Mouse (Mus musculus) bone marrow, adult 2 months (tissue): ENCODE measurements at regions not wholly inside any gene's neighbourhood (a gene's known extent, or its start where the extent isn't known, plus 50 kb on each side); places are given as distances from the start of the nearest gene placed in this dataset.

Experiments used
- CTCF ChIP-seq: fragments of 200-500 bp; IDR thresholded peaks from 2 replicates; pipeline ENCODE4 v1.5.1; 2011; ENCODE audit warnings: low read length, control low read depth; ENCODE audit not compliant: control insufficient read depth, insufficient read depth
- POLR2A ChIP-seq: fragments of 200-500 bp; IDR thresholded peaks from 2 replicates; pipeline ENCODE4 v1.6.1; 2011; ENCODE audit warnings: low read depth, mild to moderate bottlenecking, control low read depth, low read length, borderline replicate concordance; ENCODE audit not compliant: control insufficient read depth

GRCm38 (mm10) chr17:3251966-3252365, 74.4 kb upstream of the Tiam2 start:
- TF ChIP-seq CTCF (no peak), POLR2A (no peak)
